Mouse (Mus musculus): ENCODE data around the gene Cyp2a22.
"Not testable (repeated sequence)": the region's sequence is repeated elsewhere in the genome, so short reads cannot be mapped to it uniquely, and the experiment has no call there.

The Cyp2a22 gene

DNA sequence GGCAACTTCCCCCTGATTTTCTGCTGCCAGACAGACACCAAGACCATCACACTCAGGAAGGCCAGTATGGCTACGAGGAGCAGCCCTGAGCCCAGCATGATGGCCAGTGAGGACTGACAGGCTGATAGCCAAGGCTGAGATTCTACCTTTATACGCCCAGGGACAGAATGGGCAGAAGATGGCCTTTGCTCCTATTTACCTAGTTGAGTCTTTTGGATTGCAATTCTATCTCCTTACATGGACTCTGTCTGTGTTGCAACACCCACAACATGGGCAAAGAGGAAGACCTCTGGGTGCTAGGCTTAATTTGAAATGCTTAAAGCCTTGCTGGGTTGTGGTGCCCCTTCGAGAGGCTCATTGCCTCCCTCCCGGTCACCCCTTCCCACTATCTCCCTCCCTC, at the start of gene Cyp2a22:
Gene Cyp2a22 (minus strand): TSS at position 123 of the 400 bp plus-strand sequence.
- no peak for DNase-seq (ENCODE audit: low spot score)

DNA sequence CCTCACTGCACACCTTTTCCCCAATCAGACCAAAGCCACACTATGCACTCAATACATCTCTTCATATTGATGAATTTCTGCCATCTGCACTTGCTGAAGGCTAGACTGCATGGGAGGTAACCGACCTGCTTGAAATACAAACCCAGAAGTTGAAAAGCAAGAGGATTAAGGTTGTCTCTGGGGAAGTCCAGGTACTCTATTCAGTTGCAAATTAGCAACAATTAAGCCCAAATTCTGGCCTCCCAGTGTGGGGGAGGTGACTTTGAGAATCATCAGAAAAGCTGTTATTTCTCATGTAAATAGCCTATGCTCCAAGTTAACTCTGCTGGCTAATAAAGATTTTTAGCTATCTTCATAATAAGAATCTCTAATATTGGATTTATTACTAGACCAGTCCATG, 44.0 kb upstream of the Cyp2a22 start:
- DNase-seq (ENCODE audit: low spot score): not testable (repeated sequence)

DNA sequence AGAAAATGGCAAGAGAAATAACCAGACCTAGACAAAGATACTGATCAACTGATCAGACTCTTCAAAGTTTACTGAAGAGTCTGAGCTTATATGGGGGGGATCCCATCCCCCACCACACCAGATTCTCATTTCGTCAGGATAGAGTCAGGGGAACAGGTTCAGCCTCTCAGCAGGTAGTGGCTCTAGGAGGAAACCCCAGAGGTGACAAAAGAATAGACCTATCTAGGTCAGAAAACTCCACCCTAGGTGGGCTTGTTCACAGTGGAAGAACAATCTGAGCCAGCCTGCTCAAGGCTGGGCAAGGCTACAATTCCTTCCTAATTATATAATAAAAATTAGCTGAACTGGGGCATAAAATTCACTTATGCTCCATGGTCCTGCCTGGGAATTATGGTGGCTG, 43.4 kb upstream of the Cyp2a22 start:
- DNase-seq (ENCODE audit: low spot score): no peak

DNA sequence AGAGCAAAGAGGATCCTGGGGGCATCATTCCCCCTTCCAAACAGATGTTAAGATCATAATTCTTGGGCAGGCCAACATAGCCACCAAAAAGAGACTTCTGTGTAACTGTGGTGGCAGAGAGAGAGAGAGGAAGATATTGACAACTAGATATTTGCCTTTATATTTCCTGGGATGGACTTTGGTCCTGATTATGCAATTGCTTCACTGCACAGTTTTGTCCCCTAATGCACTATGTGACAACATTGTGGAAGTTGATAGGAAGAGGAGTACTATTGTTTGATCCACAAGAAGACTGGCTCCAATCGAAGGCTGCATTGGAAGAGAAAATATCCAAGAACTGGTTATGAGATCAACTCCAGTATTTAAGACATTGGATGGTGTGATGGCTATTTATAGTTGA, 42.8 kb upstream of the Cyp2a22 start:
- not testable (repeated sequence) for DNase-seq (ENCODE audit: low spot score)

DNA sequence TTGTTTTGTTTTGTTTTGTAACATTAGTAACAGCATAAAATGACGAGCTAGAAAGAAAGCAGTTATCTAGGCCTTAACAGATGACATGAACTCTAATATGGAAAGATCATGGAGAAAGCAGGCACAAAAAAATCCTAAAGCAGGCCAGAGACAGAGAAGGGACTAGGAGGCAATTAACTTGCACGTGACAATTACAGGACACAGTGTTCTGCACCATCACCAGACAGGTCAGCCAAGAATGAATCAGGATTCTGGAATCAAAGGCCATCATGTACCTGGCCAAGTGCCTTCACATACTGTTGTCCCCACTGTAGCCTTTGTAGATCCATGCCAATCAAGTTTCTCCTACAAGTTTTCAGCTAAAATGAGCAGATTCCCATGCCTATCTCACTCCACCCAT, 42.3 kb upstream of the Cyp2a22 start:
- DNase-seq (ENCODE audit: low spot score): not testable (repeated sequence)

DNA sequence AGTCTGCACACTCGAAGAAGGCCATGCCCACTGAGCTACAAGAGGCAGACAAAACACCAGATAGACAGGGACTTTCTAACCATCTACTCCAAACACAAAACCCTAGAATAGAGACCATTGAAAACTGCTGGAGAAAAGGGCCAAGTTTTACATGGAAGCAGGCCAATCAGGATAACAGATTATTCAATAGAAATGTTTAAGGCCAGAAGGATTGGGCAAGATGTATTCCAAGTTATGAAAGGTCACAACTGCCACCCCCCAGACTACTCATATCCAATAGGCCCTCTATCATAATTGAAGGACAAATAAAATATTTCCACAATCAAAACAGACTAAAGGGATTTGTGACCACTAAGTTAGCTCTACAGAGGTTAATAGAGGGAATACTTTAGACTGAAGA, 23.2 kb upstream of the Cyp2a22 start:
- not testable (repeated sequence) for DNase-seq (ENCODE audit: low spot score)

DNA sequence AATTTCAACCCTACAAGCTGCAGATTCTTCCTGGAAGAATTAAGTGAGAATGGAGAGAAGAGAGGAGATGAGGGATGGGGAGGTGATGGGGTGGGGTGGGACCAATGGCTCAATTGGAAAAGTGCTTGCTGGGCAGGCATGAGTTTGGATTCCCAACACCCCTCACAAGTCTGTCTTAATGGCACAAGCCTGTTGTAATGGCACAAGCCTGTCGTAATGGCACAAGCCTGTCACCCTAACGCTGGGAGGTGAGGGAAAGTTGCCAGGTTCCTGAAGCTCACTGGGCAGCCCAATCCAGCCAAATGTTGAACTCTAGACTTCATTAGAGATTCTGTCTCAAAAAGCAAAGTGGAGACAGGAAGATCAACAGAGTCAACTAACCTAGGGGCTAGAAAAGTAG, 14.1 kb upstream of the Cyp2a22 start:
- not testable (repeated sequence) for DNase-seq (ENCODE audit: low spot score)

DNA sequence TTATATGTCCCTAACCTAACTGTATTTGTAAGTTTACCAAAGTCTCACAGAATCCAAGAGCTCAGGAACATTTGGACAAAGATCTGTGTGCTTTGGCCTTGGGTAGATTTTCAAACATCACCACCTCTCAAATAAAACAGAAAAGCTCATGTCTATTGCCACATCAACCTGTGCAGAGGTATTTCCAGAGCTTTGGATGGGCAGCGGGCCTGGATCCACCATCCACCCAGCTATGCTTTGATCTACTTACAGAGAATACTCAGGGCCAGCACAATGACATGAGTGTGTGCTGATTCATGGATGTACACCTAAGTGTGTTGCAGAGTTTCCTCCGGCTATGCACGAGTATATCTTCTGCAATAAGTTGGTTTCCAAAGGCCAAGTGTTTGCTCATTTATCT, 13.5 kb upstream of the Cyp2a22 start:
- DNase-seq (ENCODE audit: low spot score): not testable (repeated sequence)

DNA sequence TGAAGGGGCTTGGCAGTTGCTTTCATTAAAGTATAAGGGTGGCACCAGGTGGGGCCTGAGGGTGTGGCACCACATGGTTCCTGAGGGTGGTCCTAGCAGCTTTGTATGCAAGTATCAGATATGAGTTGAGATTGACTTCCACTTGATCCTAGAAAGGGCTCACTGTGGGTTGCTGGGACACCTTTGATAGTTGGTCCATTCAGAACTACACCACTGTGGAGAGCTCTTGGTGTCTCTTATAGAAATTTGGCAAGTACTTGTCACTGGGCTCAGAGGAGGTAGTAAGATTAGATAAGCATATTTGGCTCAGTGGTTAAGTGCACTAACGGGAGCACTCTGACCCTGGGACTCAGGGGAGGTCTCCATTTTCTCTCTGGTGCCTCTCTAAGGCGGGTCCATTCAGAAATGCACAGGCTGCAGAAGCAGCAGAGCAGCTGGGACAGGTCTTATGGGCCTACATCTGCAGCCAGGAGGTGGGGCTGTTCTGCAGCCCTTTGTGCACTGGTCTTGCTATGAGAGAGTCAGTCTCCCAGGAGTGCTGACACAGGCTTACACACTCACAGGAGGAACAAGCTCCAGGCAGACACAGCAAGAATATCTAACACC, 2.2 kb upstream of the Cyp2a22 start:
- not testable (repeated sequence) for DNase-seq (ENCODE audit: low spot score)

DNA sequence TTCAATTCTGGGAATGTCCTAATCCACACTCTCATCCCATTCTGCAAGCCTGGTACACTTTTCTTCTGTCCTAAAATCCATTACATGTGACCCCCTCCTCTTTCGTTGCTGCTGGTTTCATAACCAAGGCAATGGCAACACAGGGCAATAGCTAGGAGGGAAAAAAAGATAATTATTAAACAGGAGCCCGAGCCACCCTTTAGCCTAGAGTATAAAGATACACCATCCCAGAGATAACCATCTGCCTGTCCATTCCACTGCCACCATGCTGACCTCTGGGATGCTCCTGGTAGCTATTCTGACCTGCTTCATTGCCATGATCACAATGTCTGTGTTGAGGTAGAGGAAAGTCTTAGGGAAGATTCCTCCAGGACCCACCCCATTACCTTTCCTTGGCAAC, 22.1 kb downstream of the Cyp2a22 start:
- not testable (repeated sequence) for DNase-seq (ENCODE audit: low spot score)

All from T-cell, adult 2 months (primary cell).